22 mouse cellular contexts compared by ENCODE assay signal in the genomic region with DNA sequence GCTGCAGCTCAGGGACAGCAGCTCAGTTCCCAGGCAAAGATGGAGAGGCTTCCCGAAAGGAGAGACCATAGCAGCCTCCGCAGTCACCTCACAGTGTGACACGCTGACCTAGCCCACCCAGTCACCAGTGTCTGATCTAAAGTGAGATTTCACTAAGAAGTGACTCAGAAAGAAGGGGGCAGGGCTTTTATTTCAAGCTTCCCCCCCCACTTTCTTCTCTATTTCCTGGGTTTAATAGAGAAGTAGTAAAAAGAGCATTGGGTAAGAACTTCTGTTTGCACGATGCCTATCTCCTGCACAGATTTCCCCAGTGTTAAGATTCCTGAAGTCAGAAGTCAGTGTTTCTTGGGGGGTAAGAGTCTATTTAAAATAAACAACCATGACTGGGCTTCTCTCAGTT. TPM values are rescaled to one million over a fixed set of nuclear protein-coding genes. Genes with fewer than 3 reads are reported as not detected.
DNase-seq lines count a peak whose midpoint lies in the region; ATAC-seq lines count a peak whose summit lies in the region.
"Had no signal": no experiment of that assay in that cellular context is flagged by ENCODE, and none has a peak within 500 bp of the region (broad histone marks: within the 10 kb centered on the region; RNA-seq: fewer than 3 reads in every experiment).

No protein-coding gene starts in this region.

- WGBS in heart, embryonic 13.5 days = 43% methylated on average over 4 of the region's 4 CpGs
- 88% methylated on average over 4 of the region's 4 CpGs for WGBS in hindbrain, embryonic 11.5 days

- peak overlapping the region; percentile 12; the same call in 1 of the 2 replicates for H3K9ac ChIP-seq in heart, embryonic 13.5 days
- H3K9ac ChIP-seq in hindbrain, embryonic 11.5 days (ENCODE audit: low read depth, low read length) = no peak overlapping the region
- H3K9ac ChIP-seq: embryonic facial prominence, embryonic 15.5 days; hindbrain, embryonic 15.5 days had no signal

- no peaks in the 10 kb centered on the region for H3K36me3 ChIP-seq in heart, embryonic 13.5 days
- H3K36me3 ChIP-seq in hindbrain, embryonic 11.5 days (ENCODE audit: control insufficient read depth, insufficient read depth, low read length) = no peaks in the 10 kb centered on the region
- H3K36me3 ChIP-seq: embryonic facial prominence, embryonic 15.5 days; forebrain, embryonic 10.5 days; hindbrain, embryonic 10.5 days had no signal

- peak overlapping the region; percentile 39 for H3K4me2 ChIP-seq in heart, embryonic 13.5 days
- no peak overlapping the region for H3K4me2 ChIP-seq in hindbrain, embryonic 11.5 days (replicated peaks; ENCODE audit: low read depth, low read length)
- H3K4me2 ChIP-seq: embryonic facial prominence, embryonic 15.5 days; hindbrain, embryonic 15.5 days had no signal

- peaks cover 37% of the 10 kb centered on the region for H3K4me1 ChIP-seq in heart, embryonic 13.5 days
- no peaks in the 10 kb centered on the region for H3K4me1 ChIP-seq in hindbrain, embryonic 11.5 days (replicated peaks; ENCODE audit: control insufficient read depth, insufficient read depth, low read length)

- no peak for ATAC-seq in heart, embryonic 13.5 days (ENCODE audit: extremely low read depth, insufficient number of reproducible peaks, low FRiP score, low TSS enrichment)
- peak; percentile 33 for ATAC-seq in common myeloid progenitor, adult 5-6 weeks (replicated peaks; ENCODE audit: low read depth, poor library complexity, severe bottlenecking)
- ATAC-seq in megakaryocyte progenitor cell, adult 5-6 weeks (replicated peaks; ENCODE audit: poor library complexity) = peak; percentile 49
- no peak for ATAC-seq in hindbrain, embryonic 11.5 days (ENCODE audit: low FRiP score)
- ATAC-seq: forebrain, embryonic 14.5 days; intestine, embryonic 16.5 days had no signal

- no peak overlapping the region for H3K27ac ChIP-seq in heart, embryonic 13.5 days (replicated peaks)
- H3K27ac ChIP-seq in hindbrain, embryonic 11.5 days (ENCODE audit: low read depth, low read length) = no peak overlapping the region
- H3K27ac ChIP-seq: embryonic facial prominence, embryonic 15.5 days; forebrain, embryonic 10.5 days; gastrocnemius, adult 2 months; heart, adult 2 months; hindbrain, embryonic 15.5 days had no signal

- H3K9me3 ChIP-seq in heart, embryonic 13.5 days = no peaks in the 10 kb centered on the region
- H3K9me3 ChIP-seq in hindbrain, embryonic 11.5 days (ENCODE audit: control insufficient read depth, low read length) = no peaks in the 10 kb centered on the region
- H3K9me3 ChIP-seq: embryonic facial prominence, embryonic 15.5 days; forebrain, embryonic 10.5 days; hindbrain, embryonic 10.5 days; hindbrain, embryonic 15.5 days had no signal

- peaks cover 80% of the 10 kb centered on the region for H3K27me3 ChIP-seq in heart, embryonic 13.5 days (replicated peaks)
- H3K27me3 ChIP-seq in hindbrain, embryonic 11.5 days (ENCODE audit: control insufficient read depth, insufficient read depth, low read length) = no peaks in the 10 kb centered on the region
- H3K27me3 ChIP-seq: hindbrain, embryonic 15.5 days had no signal

- no peak for DNase-seq in heart, adult 18-20 months
- DNase-seq in 416B (ENCODE audit: low read depth) = peak; percentile 20
- no peak for DNase-seq in hindbrain, embryonic 11.5 days (ENCODE audit: low spot score)
- DNase-seq: adrenal gland, adult 2 months; adrenal gland, postnatal 25 days; cerebellum, adult 2 months; cerebellum, postnatal 10 days; embryo, embryonic 11 days; gastrocnemius, adult 2 months; gastrocnemius, postnatal 36 days; heart, adult 2 months; heart, postnatal 14 days had no signal

- H3K4me3 ChIP-seq in heart, embryonic 13.5 days = no peak overlapping the region
- no peak overlapping the region for H3K4me3 ChIP-seq in hindbrain, embryonic 11.5 days (ENCODE audit: low read depth, low read length)
- H3K4me3 ChIP-seq: embryonic facial prominence, embryonic 15.5 days; erythroblast, embryonic 14.5 days; forebrain, embryonic 10.5 days; gastrocnemius, adult 2 months; heart, adult 2 months; hindbrain, embryonic 10.5 days; hindbrain, embryonic 15.5 days had no signal

RNA-seq across cellular contexts. Expression of gene Fhdc1, which starts 37.3 kb away (rescaled TPM):
- 1.7 and 2.2 TPM in 2 replicates for polyA plus RNA-seq in heart, embryonic 13.5 days (2015; fragmentation: Nextera tagmentation; extraction: Ambion mirVana)
- total RNA-seq in heart, adult 18-20 months (2021) = 1 to 10 TPM in 1 of 2 experiments, under 1 TPM in 1; 0.87 to 1.1 TPM
- total RNA-seq in common myeloid progenitor, adult 5-6 weeks (2017) = 0.64 and 1.0 TPM in 2 replicates
- total RNA-seq in megakaryocyte progenitor cell, adult 5-6 weeks (2015) = 0.22 and 2.2 TPM in 2 replicates
- total RNA-seq in megakaryocyte progenitor cell, adult 5-6 weeks (2017) = 0.74 and 0.79 TPM in 2 replicates
- polyA plus RNA-seq in hindbrain, embryonic 11.5 days (2014; fragmentation: Nextera tagmentation; extraction: Ambion mirVana) = 3.3 and 3.7 TPM in 2 replicates

Comparison
In these comparisons a context has a peak if more than half of its experiments do, and no peak if none do; other contexts are left out.
1. ATAC-seq: peak in common myeloid progenitor, adult 5-6 weeks (single experiment) and megakaryocyte progenitor cell, adult 5-6 weeks (single experiment); none in heart, embryonic 13.5 days (single experiment) and hindbrain, embryonic 11.5 days (single experiment).